Mouse (Mus musculus) lung, adult 2 months (tissue): ENCODE measurements around the gene Hip1r. TPM values are rescaled to one million over a fixed set of nuclear protein-coding genes. Genes with fewer than 3 reads are reported as not detected.
"Not testable (repeated sequence)": the region's sequence is repeated elsewhere in the genome, so short reads cannot be mapped to it uniquely, and the experiment has no call there.

ENCODE experiments used
- DNase-seq: peaks from one replicate; pipeline ENCODE4 v3.0.0; 2022
- H3K4me1 ChIP-seq: fragments of 200-500 bp; 2 replicates; pipeline ENCODE4 v1.6.1; 2011; ENCODE audit warnings: low read length; ENCODE audit not compliant: control insufficient read depth, insufficient read depth
- H3K4me3 ChIP-seq: fragments of 200-500 bp; replicated peaks from 2 replicates; pipeline ENCODE3; 2011; ENCODE audit warnings: low read depth, mild to moderate bottlenecking, control low read depth, low read length; ENCODE audit errors: extremely low read depth
- CTCF ChIP-seq: fragments of 200-500 bp; IDR thresholded peaks from 2 replicates; pipeline ENCODE4 v1.5.1; 2011; ENCODE audit warnings: mild to moderate bottlenecking, low read length, control low read depth; ENCODE audit not compliant: insufficient read depth
- POLR2A ChIP-seq: fragments of 200-500 bp; IDR thresholded peaks from 2 replicates; pipeline ENCODE4 v1.6.1; 2011; ENCODE audit warnings: low read depth, mild to moderate bottlenecking, control low read depth, low read length, borderline replicate concordance; ENCODE audit errors: extremely low read depth
- WGBS: fragments of 180-500 bp; shearing (Covaris S2); methylation state at CpG from one replicate; pipeline ENCODE4 v1.1.7; 2018; 5-methylcytosine and 5-hydroxymethylcytosine counted together
- polyA plus RNA-seq: library from polyadenylated mRNA; depleted of rRNA; stranded (reverse); fragments of >200 nt; gene quantifications from 2 replicates; pipeline ENCODE4 v1.2.3, GENCODE M21; 2012; rRNA removed

The Hip1r gene
- polyA plus RNA-seq, 1 experiment: 36.4 TPM

DNA sequence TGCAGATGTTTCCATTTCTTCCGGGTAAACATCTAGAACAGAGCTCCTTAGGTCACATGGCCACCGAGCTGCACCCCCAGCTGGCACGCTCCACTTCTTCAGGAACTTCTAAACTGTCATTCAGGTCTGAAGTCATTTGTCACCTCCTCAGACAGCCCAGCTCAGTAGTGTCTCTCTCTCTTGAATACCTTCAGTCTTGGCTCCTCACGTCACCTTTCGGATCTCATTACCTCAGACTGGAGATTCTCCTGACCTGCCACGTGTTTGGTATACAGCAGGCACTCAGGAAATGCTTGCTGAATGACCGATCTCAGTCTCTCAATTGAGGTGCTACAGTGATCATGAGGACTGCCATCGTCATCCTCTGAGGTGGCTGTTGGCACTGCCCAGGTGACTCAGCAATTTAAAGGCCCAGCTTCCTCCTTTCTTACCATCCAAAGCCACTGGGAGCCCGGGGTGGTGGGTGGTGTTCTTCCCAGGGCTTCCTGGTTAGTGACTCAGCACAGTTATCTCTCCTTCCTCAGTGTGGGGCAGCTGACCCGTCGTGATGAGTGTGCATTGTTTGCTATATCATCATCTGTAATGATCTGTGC, 78.6 kb downstream of the Hip1r start:
- no peak for DNase-seq
- Histone ChIP-seq H3K4me1 (peaks cover 14% of the 10 kb centered on the region), H3K4me3 (no peak overlapping the region)
- no peak for TF ChIP-seq CTCF
- no peak for TF ChIP-seq POLR2A
- WGBS: 56% methylated on average over 11 of the region's 11 CpGs

DNA sequence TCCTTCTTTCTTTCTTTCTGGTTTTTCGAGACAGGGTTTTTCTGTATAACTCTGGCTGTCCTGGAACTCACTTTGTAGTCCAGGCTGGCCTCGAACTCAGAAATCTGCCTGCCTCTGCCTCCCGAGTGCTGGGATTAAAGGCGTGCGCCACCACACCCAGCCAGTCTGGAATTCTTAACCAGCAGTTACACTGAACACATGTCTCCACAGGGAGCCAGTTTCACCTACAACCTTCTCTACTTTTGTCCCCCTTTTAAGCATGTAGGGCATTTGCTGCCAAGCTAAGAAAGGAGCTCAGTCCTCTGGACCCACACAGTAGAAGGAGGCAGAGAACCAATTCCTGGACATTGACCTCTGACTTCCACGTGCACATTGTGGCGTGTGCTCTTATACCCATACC, 79.2 kb downstream of the Hip1r start:
- H3K4me1 ChIP-seq: peaks cover 14% of the 10 kb centered on the region
- H3K4me3 ChIP-seq, DNase-seq: not testable (repeated sequence)
- WGBS: 92% methylated on average over 7 of the region's 7 CpGs

Other genes with a start within 250 kb of the Hip1r start
- gene Rsrc2, start 224.2 kb upstream of the Hip1r start, polyA plus RNA-seq: 8.7 and 16.0 TPM in 2 replicates
- gene Kntc1, start 223.9 kb upstream of the Hip1r start, polyA plus RNA-seq: 0.34 and 1.3 TPM in 2 replicates
- 6.0 and 12.9 TPM in 2 replicates for gene Hcar2, start 108.1 kb upstream of the Hip1r start, polyA plus RNA-seq
- gene Hcar1, start 93.6 kb upstream of the Hip1r start, polyA plus RNA-seq: 1.4 and 2.7 TPM in 2 replicates
- gene Denr, start 66.5 kb upstream of the Hip1r start, polyA plus RNA-seq: 18.7 and 20.3 TPM in 2 replicates
- gene Gm43518, start 46.2 kb upstream of the Hip1r start, polyA plus RNA-seq: 0.41 and 0.53 TPM in 2 replicates
- gene Ccdc62, start 42.9 kb upstream of the Hip1r start, polyA plus RNA-seq: 2.0 and 3.2 TPM in 2 replicates
- 36.6 and 39.3 TPM in 2 replicates for gene Vps37b, start 58.6 kb downstream of the Hip1r start, polyA plus RNA-seq
- 7.7 and 7.8 TPM in 2 replicates for gene Abcb9, start 122.2 kb downstream of the Hip1r start, polyA plus RNA-seq
- gene Ogfod2, start 138.7 kb downstream of the Hip1r start, polyA plus RNA-seq: 42.4 and 52.2 TPM in 2 replicates
- gene Arl6ip4, start 142.5 kb downstream of the Hip1r start, polyA plus RNA-seq: 32.3 and 33.6 TPM in 2 replicates